Comparison of ENCODE assay signal across 19 mouse cellular contexts in genomic region chr2:16668391-16668790, GRCm38 (mm10).
A peak's percentile ranks its signal among the peaks of the same experiment; 100 is the strongest.
DNase-seq lines count a peak whose midpoint lies in the region.
"Had no signal": no experiment of that assay in that cellular context is flagged by ENCODE, and none has a peak within 500 bp of the region (broad histone marks: within the 10 kb centered on the region; RNA-seq: fewer than 3 reads in every experiment).

No protein-coding gene starts in this region.

- intact Hi-C loops in heart, postnatal 10 days (cut with DNase I): no loop called here

- peak; percentile 20 to 41 for DNase-seq in cerebellum, postnatal 14 days
- no peak for DNase-seq in cerebellum, adult 11 months
- peak; percentile 3 for DNase-seq in heart, postnatal 10 days
- DNase-seq in heart, postnatal 4 days: no peak
- DNase-seq in brain, adult 2 months (ENCODE audit: low read depth, low spot score): peak; percentile 39
- DNase-seq in retina, postnatal 1 day: peak; percentile 20
- no peak for DNase-seq in spleen, postnatal 4 days (ENCODE audit: low spot score in 2 of 2)
- DNase-seq: adrenal gland, postnatal 14 days; cerebellum, adult 8-10 months; gastrocnemius, adult 2 months; heart, adult 2 months; heart, postnatal 14 days; kidney, adult 2 months; kidney, postnatal 4 days; left cerebral cortex, postnatal 4 days; liver, postnatal 0 days; lung, postnatal 36 days; right cerebral cortex, postnatal 14 days; thymus, postnatal 14 days had no signal

Comparison
In these comparisons a context has a peak if more than half of its experiments do, and no peak if none do; other contexts are left out.
1. DNase-seq: peak in cerebellum, postnatal 14 days (2 of 2), heart, postnatal 10 days (2 of 2), brain, adult 2 months (single experiment) and retina, postnatal 1 day (single experiment); none in cerebellum, adult 11 months (single experiment), heart, postnatal 4 days (single experiment) and spleen, postnatal 4 days (0 of 2).